Mouse (Mus musculus) cerebellum, adult 2 months (tissue): ENCODE results near the gene Git2. TPM values are rescaled to one million over a fixed set of nuclear protein-coding genes. Genes with fewer than 3 reads are reported as not detected.

Experiments used
- DNase-seq, 2 experiments: peaks; one replicate each; pipeline ENCODE4 v3.0.0; 2021
- H3K27ac ChIP-seq: fragments of 200-500 bp; 2 replicates; pipeline ENCODE4 v1.5.1; 2012; ENCODE audit warnings: low read length, control low read depth, inconsistent platforms; ENCODE audit not compliant: insufficient read depth
- H3K27me3 ChIP-seq: fragments of 200-500 bp; 2 replicates; pipeline ENCODE4 v1.6.1; 2012; ENCODE audit warnings: inconsistent platforms, mild to moderate bottlenecking, low read length, moderate library complexity; ENCODE audit not compliant: control insufficient read depth, insufficient read depth
- H3K4me1 ChIP-seq: fragments of 200-500 bp; 2 replicates; pipeline ENCODE4 v1.6.1; 2011; ENCODE audit warnings: low read length; ENCODE audit not compliant: control insufficient read depth, insufficient read depth
- H3K4me3 ChIP-seq: fragments of 200-500 bp; replicated peaks from 2 replicates; pipeline ENCODE3; 2011; ENCODE audit warnings: mild to moderate bottlenecking, low read depth, low read length, control low read depth; ENCODE audit not compliant: insufficient read depth
- CTCF ChIP-seq: fragments of 200-500 bp; IDR thresholded peaks from 2 replicates; pipeline ENCODE4 v1.5.1; 2011; ENCODE audit warnings: low read depth, mild to moderate bottlenecking, control low read depth, low read length, moderate library complexity, borderline replicate concordance; ENCODE audit not compliant: insufficient read depth
- POLR2A ChIP-seq: fragments of 200-500 bp; IDR thresholded peaks from 2 replicates; pipeline ENCODE4 v1.6.1; 2011; ENCODE audit warnings: low read length, control low read depth, borderline replicate concordance; ENCODE audit not compliant: insufficient read depth
- WGBS: fragments of 180-500 bp; shearing (Covaris S2); methylation state at CpG from one replicate; pipeline ENCODE4 v1.1.7; 2018; 5-methylcytosine and 5-hydroxymethylcytosine counted together
- polyA plus RNA-seq: library from polyadenylated mRNA; depleted of rRNA; stranded (reverse); fragments of >200 nt; gene quantifications from 2 replicates; pipeline ENCODE4 v1.2.3, GENCODE M21; 2012

The Git2 gene
- polyA plus RNA-seq, 1 experiment = 96.5 TPM

DNA sequence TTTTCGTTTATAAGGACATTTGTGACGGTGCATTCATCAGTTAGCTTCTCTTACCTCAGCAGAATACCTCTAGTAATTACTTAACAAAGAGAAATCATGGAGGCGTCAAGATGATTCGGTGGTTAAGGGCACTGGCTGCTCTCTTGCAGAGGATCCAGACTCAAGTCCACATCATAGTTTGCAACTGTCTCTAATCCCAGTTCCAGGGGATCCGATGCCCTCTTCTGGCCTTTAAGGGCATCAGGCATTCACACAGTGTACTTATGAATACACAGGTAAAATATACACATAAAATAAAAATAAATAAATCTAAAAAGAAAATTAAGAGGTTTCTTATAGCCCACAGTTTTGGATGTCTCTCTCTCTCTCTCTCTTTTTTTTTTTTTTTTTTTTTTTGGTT is 79.5 kb downstream of the Git2 start:
- DNase-seq = no peak
- WGBS = 74% methylated on average over 5 of the region's 5 CpGs
- H3K27ac ChIP-seq = no peak overlapping the region
- H3K4me3 ChIP-seq = no peak overlapping the region
- no peak for TF ChIP-seq POLR2A
- TF ChIP-seq CTCF = no peak
- H3K27me3 ChIP-seq = no peaks in the 10 kb centered on the region
- H3K4me1 ChIP-seq = peaks cover 21% of the 10 kb centered on the region; the same call in 1 of the 2 replicates

DNA sequence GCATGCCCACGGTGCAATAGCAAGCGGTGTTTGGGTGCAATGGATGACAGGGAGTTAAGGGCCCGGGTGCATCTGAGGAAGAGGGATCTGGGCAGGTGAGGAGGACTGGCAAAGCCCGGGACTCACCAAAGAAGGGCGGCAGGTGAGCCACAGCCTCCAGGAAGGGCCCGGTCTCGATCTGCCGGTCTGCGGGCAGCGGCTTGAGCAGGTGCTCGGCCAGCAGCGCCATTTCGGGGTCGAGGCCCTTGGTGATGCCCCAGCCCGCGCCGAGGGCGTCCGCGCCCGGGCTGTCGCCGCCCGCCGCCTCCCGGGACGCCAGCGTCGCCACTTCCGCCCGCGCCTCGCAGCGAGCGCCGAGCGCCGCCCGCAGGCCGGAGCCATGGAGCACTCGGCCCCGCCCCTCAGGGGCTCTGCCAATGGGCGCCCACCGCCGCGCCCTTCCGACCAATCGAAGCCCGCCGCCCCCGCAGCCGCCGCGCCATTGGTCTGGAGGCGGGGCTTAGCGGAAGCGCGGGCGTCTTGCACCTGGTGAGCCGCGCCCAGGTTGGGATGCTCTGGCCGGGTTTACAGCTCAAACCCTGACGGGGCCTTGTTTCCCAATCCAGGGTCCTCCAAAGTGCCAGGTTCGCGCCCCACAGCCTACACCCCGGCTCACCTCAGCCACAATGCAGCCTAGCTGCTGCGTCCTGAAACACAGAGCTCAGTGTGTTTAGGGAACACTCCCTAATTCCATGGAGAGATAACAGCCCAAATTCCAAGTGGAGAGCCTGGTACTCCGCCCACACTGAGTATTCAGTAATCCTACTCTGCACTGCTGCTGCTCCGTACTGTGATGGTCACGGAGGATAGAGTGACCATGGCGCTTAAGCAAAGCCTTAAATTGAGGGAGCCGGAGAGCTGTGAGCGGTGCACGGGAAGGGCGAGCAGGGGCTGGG is 84.4 kb downstream of the Git2 start, which contains the start of gene Gltp:
TSS of gene Gltp (minus strand) at position 352 of the 935 bp plus-strand sequence.
- Histone ChIP-seq H3K27me3 (no peaks in the 10 kb centered on the region), H3K4me3 (peak within 1 kb of the TSS; percentile 80), H3K27ac (peak within 1 kb of the TSS; percentile 85), H3K4me1 (peaks cover 18% of the 10 kb centered on the region)
- 3% methylated on average over 75 of the region's 75 CpGs for WGBS
- TF ChIP-seq POLR2A (peak; percentile 53; the same call in 1 of the 2 replicates), CTCF (no peak)
- peak; percentile 93 to 95 for DNase-seq

DNA sequence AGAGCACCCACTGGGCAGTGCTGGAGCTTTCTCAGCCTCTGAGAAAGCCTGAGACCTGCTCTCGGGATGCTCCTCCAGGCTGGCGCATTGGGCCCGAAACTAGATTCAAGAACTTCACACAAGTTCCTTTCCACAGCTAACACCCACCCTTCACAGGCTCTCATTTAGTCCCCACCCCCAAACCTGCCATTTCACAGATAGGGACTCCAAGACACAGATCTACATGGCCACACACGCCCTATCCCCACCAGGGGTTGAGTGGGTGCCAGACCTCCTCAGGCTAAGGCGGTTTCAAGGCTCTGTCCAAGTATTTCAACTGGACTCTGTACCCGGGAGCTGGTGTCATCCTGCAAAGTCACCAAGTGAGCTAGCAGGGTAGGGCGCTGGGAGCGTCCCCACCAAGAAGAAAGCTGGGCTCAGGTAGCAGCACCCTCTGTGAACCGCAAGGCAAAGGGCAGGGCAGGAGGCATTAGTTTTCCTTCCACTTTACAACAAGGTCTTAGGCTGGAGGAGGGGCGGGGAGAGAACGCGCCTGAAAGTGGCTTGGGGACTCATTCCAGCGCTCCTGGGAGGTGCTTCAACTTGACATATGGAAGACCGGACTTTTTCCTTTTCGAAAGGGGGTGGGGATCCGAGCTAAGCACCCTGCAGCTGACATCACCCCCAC is 85.5 kb downstream of the Git2 start:
- no peak overlapping the region for H3K27ac ChIP-seq
- peak overlapping the region; percentile 80 for H3K4me3 ChIP-seq
- peaks cover 18% of the 10 kb centered on the region for H3K4me1 ChIP-seq
- no peaks in the 10 kb centered on the region for H3K27me3 ChIP-seq
- DNase-seq = peak; percentile 27 to 40
- TF ChIP-seq CTCF = no peak
- TF ChIP-seq POLR2A = no peak
- WGBS = 10% methylated on average over 16 of the region's 16 CpGs

DNA sequence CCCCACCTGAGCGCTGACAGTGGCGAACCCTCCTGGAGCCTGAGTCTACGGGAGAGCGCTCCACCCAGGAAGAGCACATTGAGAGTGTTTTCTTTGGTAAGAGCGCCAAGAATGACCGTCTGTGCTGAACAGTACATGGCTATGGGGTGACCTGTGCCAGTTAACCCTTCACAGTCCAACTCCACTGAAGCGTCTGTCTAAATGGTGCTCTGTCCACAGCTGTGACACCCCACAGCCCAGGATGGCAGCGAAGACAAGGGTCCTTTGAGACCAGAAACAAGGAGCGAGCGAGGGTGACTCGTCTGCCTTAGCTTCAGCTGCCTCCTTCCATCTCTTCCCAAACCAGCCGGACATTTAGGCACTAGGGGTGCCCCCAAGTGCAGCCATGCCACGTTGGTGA is 86.6 kb downstream of the Git2 start:
- peaks cover 25% of the 10 kb centered on the region for H3K4me1 ChIP-seq
- DNase-seq = no peak
- H3K27ac ChIP-seq = no peak overlapping the region
- H3K27me3 ChIP-seq = no peaks in the 10 kb centered on the region
- WGBS = 64% methylated on average over 13 of the region's 13 CpGs
- no peak overlapping the region for H3K4me3 ChIP-seq
- TF ChIP-seq POLR2A (no peak), CTCF (no peak)

DNA sequence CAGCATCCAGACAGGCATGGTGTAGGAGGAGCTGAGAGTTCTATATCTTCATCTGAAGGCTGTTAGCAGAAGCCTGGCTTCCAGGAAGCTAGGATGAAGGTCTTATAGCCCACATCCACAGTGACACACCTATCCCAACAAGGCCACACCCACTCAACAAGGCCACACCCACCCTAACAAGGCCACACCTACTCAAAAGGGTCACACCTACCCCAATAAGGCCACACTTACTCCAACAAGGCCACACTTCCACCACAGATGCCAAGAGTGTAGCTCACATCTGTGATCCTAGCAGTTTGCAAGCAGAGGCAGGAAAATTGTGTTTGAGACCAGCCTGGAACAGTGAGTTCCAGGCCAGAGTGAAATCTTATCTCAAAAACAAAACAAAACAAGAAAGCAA is 87.4 kb downstream of the Git2 start:
- no peak for DNase-seq
- no peaks in the 10 kb centered on the region for H3K27me3 ChIP-seq
- TF ChIP-seq CTCF (no peak), POLR2A (no peak)
- peaks cover 25% of the 10 kb centered on the region for H3K4me1 ChIP-seq
- H3K27ac ChIP-seq = no peak overlapping the region
- no peak overlapping the region for H3K4me3 ChIP-seq

DNA sequence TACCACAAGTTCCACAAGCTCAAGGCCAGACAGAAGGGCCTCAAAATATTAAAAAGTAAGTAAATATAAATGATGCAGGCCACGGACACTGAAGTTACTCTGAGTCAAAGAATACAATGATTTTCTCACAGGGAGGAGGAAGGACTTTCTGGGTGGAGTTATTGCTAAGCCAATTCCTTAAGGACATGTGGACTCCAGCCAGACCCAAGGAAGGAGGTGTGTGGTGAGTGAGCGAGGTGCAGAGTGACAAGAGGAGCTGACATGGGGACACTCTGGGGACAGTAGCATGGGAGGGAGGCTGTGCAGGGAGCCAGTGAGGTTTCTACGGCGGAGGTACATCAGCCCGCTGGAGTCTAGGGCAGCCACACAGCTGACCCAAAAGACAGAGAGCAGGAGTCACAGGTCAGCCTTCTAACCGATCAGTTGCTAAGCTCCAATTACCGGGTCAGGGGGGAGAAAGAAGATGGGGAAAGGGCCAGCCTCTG is 88.5 kb downstream of the Git2 start:
- H3K27ac ChIP-seq = no peak overlapping the region
- no peak overlapping the region for H3K4me3 ChIP-seq
- DNase-seq = no peak
- 77% methylated on average over 7 of the region's 7 CpGs for WGBS
- TF ChIP-seq POLR2A = no peak
- no peak for TF ChIP-seq CTCF
- H3K27me3 ChIP-seq = no peaks in the 10 kb centered on the region
- peaks cover 28% of the 10 kb centered on the region for H3K4me1 ChIP-seq

DNA sequence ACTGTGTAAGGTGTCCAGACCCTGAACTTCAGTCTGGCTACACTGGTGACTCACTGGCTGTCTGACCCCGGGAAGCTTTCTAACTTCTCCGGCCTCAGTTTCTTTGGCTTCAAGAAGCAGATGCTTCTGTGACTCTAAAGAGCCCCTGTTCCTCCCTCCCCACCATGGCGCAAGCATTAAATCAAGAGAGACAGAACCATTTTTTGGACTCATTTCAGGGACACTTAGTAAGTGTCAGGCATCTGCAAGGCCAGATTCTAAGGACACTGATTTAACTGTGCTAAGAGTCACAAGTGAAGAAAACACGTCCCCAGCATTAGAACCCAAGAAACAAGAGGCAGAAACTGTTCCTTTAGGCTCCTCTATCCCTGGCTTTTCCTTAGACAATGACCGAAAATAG is 89.3 kb downstream of the Git2 start:
- Histone ChIP-seq H3K27me3 (no peaks in the 10 kb centered on the region), H3K4me1 (peaks cover 28% of the 10 kb centered on the region), H3K4me3 (no peak overlapping the region), H3K27ac (no peak overlapping the region)
- no peak for TF ChIP-seq CTCF
- no peak for TF ChIP-seq POLR2A
- WGBS = 94% methylated on average over 5 of the region's 5 CpGs
- no peak for DNase-seq
